Mouse (Mus musculus): ENCODE data around the gene 1810010D01Rik. TPM values are rescaled to one million over a fixed set of nuclear protein-coding genes. Genes with fewer than 3 reads are reported as not detected.
A peak's percentile ranks its signal among the peaks of the same experiment; 100 is the strongest.

Gene 1810010D01Rik
- polyA plus RNA-seq (2012; rRNA removed), result 1.9 and 2.5 TPM in 2 replicates

DNA sequence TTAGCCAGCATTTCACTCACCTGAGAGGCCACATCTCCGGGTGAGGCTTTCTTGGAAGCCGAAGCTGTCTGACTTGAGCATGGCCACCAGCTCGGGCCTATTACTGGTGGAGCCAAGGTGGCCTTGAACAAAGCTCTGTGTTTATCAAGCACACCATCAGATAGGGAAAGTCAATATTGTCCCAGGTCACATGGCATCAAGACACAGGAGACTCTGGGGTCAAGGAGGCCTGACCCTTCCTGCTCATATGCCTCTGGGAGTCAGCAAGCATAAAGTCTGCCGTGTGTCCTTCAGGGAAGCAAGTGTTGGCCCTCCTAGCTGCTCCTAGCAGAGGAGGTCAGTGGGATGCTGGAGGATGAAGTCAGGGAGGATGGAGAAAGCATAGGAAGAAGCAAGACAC, at the start of gene 1810010D01Rik:
1810010D01Rik (minus strand) TSS at position 114 of the 400 bp plus-strand sequence.
- no peaks in the 10 kb centered on the region; the same call in 1 of the 2 replicates for H3K4me1 ChIP-seq (replicated peaks; ENCODE audit: control insufficient read depth, insufficient read depth, low read length)
- H3K27ac ChIP-seq (ENCODE audit: control insufficient read depth, insufficient read depth, low read length), result no peak within 1 kb of the TSS
- 95% methylated on average over 4 of the region's 4 CpGs for WGBS
- H3K4me3 ChIP-seq (ENCODE audit: control insufficient read depth, insufficient read depth, low read length), result no peak within 1 kb of the TSS
- DNase-seq, result no peak
- H3K27me3 ChIP-seq (ENCODE audit: control insufficient read depth, insufficient read depth, low read length), result no peaks in the 10 kb centered on the region
- no peaks in the 10 kb centered on the region for H3K36me3 ChIP-seq (ENCODE audit: control insufficient read depth, insufficient read depth, low read length)
- TF ChIP-seq POLR2A (IDR thresholded peaks at IDR 0.05; ENCODE audit: control insufficient read depth, extremely low read depth, insufficient read depth, low read length, poor library complexity) (no peak), CTCF (IDR thresholded peaks at IDR 0.05; ENCODE audit: borderline replicate concordance, control insufficient read depth, extremely low read depth, insufficient read depth, low read length, poor library complexity) (no peak)

DNA sequence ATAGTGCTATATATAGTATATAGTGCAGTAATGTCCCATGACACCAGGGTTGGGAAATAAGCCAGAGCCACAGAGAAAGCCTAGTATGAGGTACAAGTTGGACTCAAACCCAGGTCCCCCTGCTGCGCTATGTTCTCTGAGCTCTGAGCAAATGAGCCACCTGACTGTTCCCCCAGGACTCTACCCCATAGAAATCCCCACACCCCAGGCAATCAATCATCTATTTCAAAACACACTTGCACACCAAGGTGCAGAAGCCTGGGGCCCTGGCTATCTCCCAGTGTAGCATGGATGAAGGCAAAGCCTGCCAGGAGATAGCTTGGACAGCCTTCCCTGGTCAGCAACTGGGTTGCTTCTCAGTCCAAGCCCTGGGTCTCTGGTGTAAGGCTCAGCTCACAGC, 48.2 kb upstream of the 1810010D01Rik start:
- TF ChIP-seq CTCF (IDR thresholded peaks at IDR 0.05; ENCODE audit: borderline replicate concordance, control insufficient read depth, extremely low read depth, insufficient read depth, low read length, poor library complexity) (no peak), POLR2A (IDR thresholded peaks at IDR 0.05; ENCODE audit: control insufficient read depth, extremely low read depth, insufficient read depth, low read length, poor library complexity) (no peak)
- WGBS, result 96% methylated on average over 1 of the region's 1 CpGs
- DNase-seq, result no peak
- Histone ChIP-seq H3K36me3 (ENCODE audit: control insufficient read depth, insufficient read depth, low read length) (no peaks in the 10 kb centered on the region), H3K4me1 (replicated peaks; ENCODE audit: control insufficient read depth, insufficient read depth, low read length) (no peaks in the 10 kb centered on the region), H3K27ac (ENCODE audit: control insufficient read depth, insufficient read depth, low read length) (no peak overlapping the region), H3K27me3 (ENCODE audit: control insufficient read depth, insufficient read depth, low read length) (no peaks in the 10 kb centered on the region), H3K4me3 (ENCODE audit: control insufficient read depth, insufficient read depth, low read length) (no peak overlapping the region)

- 70% methylated on average over 3 of the region's 3 CpGs for WGBS
- no peaks in the 10 kb centered on the region for H3K36me3 ChIP-seq (ENCODE audit: control insufficient read depth, insufficient read depth, low read length)
- no peak overlapping the region for H3K27ac ChIP-seq (ENCODE audit: control insufficient read depth, insufficient read depth, low read length)
- no peak overlapping the region for H3K4me3 ChIP-seq (ENCODE audit: control insufficient read depth, insufficient read depth, low read length)
- DNase-seq, result no peak
- TF ChIP-seq POLR2A (IDR thresholded peaks at IDR 0.05; ENCODE audit: control insufficient read depth, extremely low read depth, insufficient read depth, low read length, poor library complexity) (no peak), CTCF (IDR thresholded peaks at IDR 0.05; ENCODE audit: borderline replicate concordance, control insufficient read depth, extremely low read depth, insufficient read depth, low read length, poor library complexity) (no peak)
- no peaks in the 10 kb centered on the region for H3K27me3 ChIP-seq (ENCODE audit: control insufficient read depth, insufficient read depth, low read length)
- no peaks in the 10 kb centered on the region for H3K4me1 ChIP-seq (replicated peaks; ENCODE audit: control insufficient read depth, insufficient read depth, low read length)
Measured at GRCm38 (mm10) chr7:145253986-145254630, 46.2 kb upstream of the 1810010D01Rik start.

DNA sequence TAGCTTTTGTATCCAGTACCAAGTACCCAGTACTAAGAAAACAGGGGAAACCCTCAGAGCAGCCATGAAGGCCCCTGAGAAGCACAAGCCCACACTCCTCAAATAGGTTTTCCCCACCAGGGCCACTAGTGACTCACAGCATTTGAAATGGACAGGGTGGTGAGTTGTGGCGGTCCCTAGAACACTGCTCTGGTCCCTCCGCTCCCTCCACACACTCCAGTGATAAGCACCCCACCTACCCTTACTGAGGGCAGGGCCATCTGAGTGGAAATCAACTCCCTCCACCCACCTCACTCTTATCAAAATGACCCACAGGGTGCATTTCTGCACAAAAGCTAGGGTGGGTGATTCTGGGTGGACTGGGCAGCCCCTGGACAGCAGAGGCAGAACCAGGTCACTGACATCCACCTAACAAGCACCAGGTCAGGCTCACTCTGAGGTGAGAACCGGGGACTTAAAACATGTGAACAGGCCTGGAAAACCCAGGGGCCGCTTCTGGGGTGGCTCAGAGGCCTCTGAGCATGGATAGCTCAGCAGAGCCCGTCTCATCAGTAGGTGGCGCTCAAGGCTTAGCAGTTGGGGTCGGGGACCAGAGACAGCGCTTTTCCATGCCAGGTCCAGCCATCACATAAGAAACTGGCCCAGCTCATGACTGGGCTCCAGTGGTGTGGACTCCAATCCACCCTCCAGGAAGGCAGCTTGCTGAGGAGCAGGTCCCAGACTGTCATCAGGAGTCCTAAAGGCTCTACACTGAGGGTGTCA, 45.0 kb upstream of the 1810010D01Rik start:
- no peak overlapping the region for H3K27ac ChIP-seq (ENCODE audit: control insufficient read depth, insufficient read depth, low read length)
- H3K4me1 ChIP-seq (replicated peaks; ENCODE audit: control insufficient read depth, insufficient read depth, low read length), result no peaks in the 10 kb centered on the region
- TF ChIP-seq CTCF (IDR thresholded peaks at IDR 0.05; ENCODE audit: borderline replicate concordance, control insufficient read depth, extremely low read depth, insufficient read depth, low read length, poor library complexity) (no peak), POLR2A (IDR thresholded peaks at IDR 0.05; ENCODE audit: control insufficient read depth, extremely low read depth, insufficient read depth, low read length, poor library complexity) (no peak)
- 40% methylated on average over 8 of the region's 8 CpGs for WGBS
- H3K27me3 ChIP-seq (ENCODE audit: control insufficient read depth, insufficient read depth, low read length), result no peaks in the 10 kb centered on the region
- H3K4me3 ChIP-seq (ENCODE audit: control insufficient read depth, insufficient read depth, low read length), result no peak overlapping the region
- DNase-seq, result peak; percentile 67
- H3K36me3 ChIP-seq (ENCODE audit: control insufficient read depth, insufficient read depth, low read length), result no peaks in the 10 kb centered on the region

GRCm38 (mm10) chr7:145250225-145250624, 42.3 kb upstream of the 1810010D01Rik start:
- Histone ChIP-seq H3K27me3 (ENCODE audit: control insufficient read depth, insufficient read depth, low read length) (no peaks in the 10 kb centered on the region), H3K4me3 (ENCODE audit: control insufficient read depth, insufficient read depth, low read length) (no peak overlapping the region), H3K4me1 (replicated peaks; ENCODE audit: control insufficient read depth, insufficient read depth, low read length) (no peaks in the 10 kb centered on the region), H3K27ac (ENCODE audit: control insufficient read depth, insufficient read depth, low read length) (no peak overlapping the region), H3K36me3 (ENCODE audit: control insufficient read depth, insufficient read depth, low read length) (no peaks in the 10 kb centered on the region)
- WGBS, result 71% methylated on average over 9 of the region's 9 CpGs
- TF ChIP-seq POLR2A (IDR thresholded peaks at IDR 0.05; ENCODE audit: control insufficient read depth, extremely low read depth, insufficient read depth, low read length, poor library complexity) (no peak), CTCF (IDR thresholded peaks at IDR 0.05; ENCODE audit: borderline replicate concordance, control insufficient read depth, extremely low read depth, insufficient read depth, low read length, poor library complexity) (no peak)
- no peak for DNase-seq

- no peaks in the 10 kb centered on the region for H3K36me3 ChIP-seq (ENCODE audit: control insufficient read depth, insufficient read depth, low read length)
- 53% methylated on average over 2 of the region's 2 CpGs for WGBS
- H3K27ac ChIP-seq (ENCODE audit: control insufficient read depth, insufficient read depth, low read length), result no peak overlapping the region
- TF ChIP-seq POLR2A (IDR thresholded peaks at IDR 0.05; ENCODE audit: control insufficient read depth, extremely low read depth, insufficient read depth, low read length, poor library complexity) (no peak), CTCF (IDR thresholded peaks at IDR 0.05; ENCODE audit: borderline replicate concordance, control insufficient read depth, extremely low read depth, insufficient read depth, low read length, poor library complexity) (no peak)
- no peak overlapping the region for H3K4me3 ChIP-seq (ENCODE audit: control insufficient read depth, insufficient read depth, low read length)
- no peaks in the 10 kb centered on the region for H3K4me1 ChIP-seq (replicated peaks; ENCODE audit: control insufficient read depth, insufficient read depth, low read length)
- no peaks in the 10 kb centered on the region for H3K27me3 ChIP-seq (ENCODE audit: control insufficient read depth, insufficient read depth, low read length)
- DNase-seq, result no peak
Measured at GRCm38 (mm10) chr7:145248911-145249310, 41.0 kb upstream of the 1810010D01Rik start.

Data from thymus, adult 2 months (tissue).